Mouse (Mus musculus) midbrain, embryonic 12.5 days (tissue): ENCODE results near the gene Hoxa1. TPM values are rescaled to one million over a fixed set of nuclear protein-coding genes. Genes with fewer than 3 reads are reported as not detected.

Experiments
- ATAC-seq: fragments of 200-750 bp; cut with Nextera tagmentation; 2 replicates; pipeline ENCODE4 v1.8.0; 2017; ENCODE audit warnings: low read depth, moderate TSS enrichment, moderate library complexity; ENCODE audit not compliant: low FRiP score
- H3K27ac ChIP-seq: fragments of 300-500 bp; sonication (generic); replicated peaks from 2 replicates; pipeline ENCODE4 v1.5.1; 2016; ENCODE audit warnings: mild to moderate bottlenecking
- H3K27me3 ChIP-seq: fragments of 300-500 bp; sonication (generic); 2 replicates; pipeline ENCODE4 v1.6.1; 2016; ENCODE audit warnings: mild to moderate bottlenecking
- H3K36me3 ChIP-seq: fragments of 300-500 bp; sonication (generic); 2 replicates; pipeline ENCODE4 v1.6.1; 2016
- H3K4me1 ChIP-seq: fragments of 300-500 bp; sonication (generic); 2 replicates; pipeline ENCODE4 v1.6.1; 2016
- H3K4me2 ChIP-seq: fragments of 300-500 bp; sonication (generic); replicated peaks from 2 replicates; pipeline ENCODE4 v1.6.1; 2016; ENCODE audit warnings: mild to moderate bottlenecking, moderate library complexity
- H3K4me3 ChIP-seq: fragments of 300-500 bp; sonication (generic); 2 replicates; pipeline ENCODE4 v1.5.1; 2016; ENCODE audit warnings: mild to moderate bottlenecking
- H3K9ac ChIP-seq: fragments of 300-500 bp; sonication (generic); replicated peaks from 2 replicates; pipeline ENCODE4 v1.6.1; 2016; ENCODE audit warnings: mild to moderate bottlenecking, moderate library complexity
- H3K9me3 ChIP-seq: fragments of 300-500 bp; sonication (generic); 2 replicates; pipeline ENCODE4 v1.6.1; 2016; ENCODE audit warnings: mild to moderate bottlenecking
- WGBS: fragments of 180-500 bp; shearing (Covaris S2); methylation state at CpG from one replicate; pipeline ENCODE4 v1.1.7; 2016; 5-methylcytosine and 5-hydroxymethylcytosine counted together
- polyA plus RNA-seq: library from polyadenylated mRNA; unstranded; fragments of >200 nt; fragmentation: Nextera tagmentation; extraction: Ambion mirVana; gene quantifications from 2 replicates; pipeline ENCODE4 v1.2.1, GENCODE M21; 2016

The Hoxa1 gene
- polyA plus RNA-seq, 1 experiment from 2014 or later, result 0.83 TPM

GRCm38 (mm10) chr6:52185834-52186233 lies 27.7 kb upstream of the Hoxa1 start:
- Histone ChIP-seq H3K27ac (no peak overlapping the region), H3K4me2 (no peak overlapping the region), H3K9me3 (no peaks in the 10 kb centered on the region), H3K27me3 (peaks cover 100% of the 10 kb centered on the region), H3K36me3 (no peaks in the 10 kb centered on the region), H3K4me1 (no peaks in the 10 kb centered on the region), H3K9ac (no peak overlapping the region), H3K4me3 (no peak overlapping the region)
- 6% methylated on average over 3 of the region's 3 CpGs for WGBS
- ATAC-seq, result no peak

DNA sequence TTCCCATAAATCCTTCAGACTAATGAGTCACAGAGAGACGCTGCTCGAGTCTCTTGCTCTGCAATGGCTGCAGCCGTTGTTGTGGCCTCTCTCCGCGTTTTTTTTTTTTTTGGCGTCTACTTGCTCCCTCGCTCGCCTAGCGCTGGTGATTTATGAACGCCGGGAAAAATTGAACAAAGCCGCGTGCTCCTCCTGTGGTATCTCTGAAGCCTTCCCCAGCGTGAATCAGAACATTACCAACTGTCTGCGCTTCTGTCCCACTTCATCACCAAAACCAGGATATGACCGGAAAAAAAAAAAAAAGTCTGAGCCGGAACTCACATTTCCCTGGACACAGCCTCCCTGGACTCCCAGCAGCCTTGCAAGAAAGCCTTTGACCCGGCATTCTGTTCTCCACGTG lies 27.1 kb upstream of the Hoxa1 start:
- Histone ChIP-seq H3K27me3 (peaks cover 100% of the 10 kb centered on the region), H3K9ac (no peak overlapping the region), H3K36me3 (no peaks in the 10 kb centered on the region), H3K4me1 (no peaks in the 10 kb centered on the region), H3K9me3 (no peaks in the 10 kb centered on the region), H3K4me3 (no peak overlapping the region), H3K4me2 (no peak overlapping the region), H3K27ac (no peak overlapping the region)
- WGBS, result 2% methylated on average over 19 of the region's 19 CpGs
- ATAC-seq, result no peak

GRCm38 (mm10) chr6:52184668-52185067 lies 26.6 kb upstream of the Hoxa1 start:
- H3K27me3 ChIP-seq, result peaks cover 100% of the 10 kb centered on the region
- ATAC-seq, result no peak
- H3K27ac ChIP-seq, result no peak overlapping the region
- 3% methylated on average over 6 of the region's 6 CpGs for WGBS
- no peaks in the 10 kb centered on the region for H3K36me3 ChIP-seq
- no peaks in the 10 kb centered on the region for H3K9me3 ChIP-seq
- no peak overlapping the region for H3K4me2 ChIP-seq
- H3K4me3 ChIP-seq, result no peak overlapping the region
- H3K9ac ChIP-seq, result no peak overlapping the region
- no peaks in the 10 kb centered on the region for H3K4me1 ChIP-seq

GRCm38 (mm10) chr6:52183311-52184080 lies 25.4 kb upstream of the Hoxa1 start:
- Histone ChIP-seq H3K4me3 (no peak overlapping the region), H3K4me1 (no peaks in the 10 kb centered on the region), H3K36me3 (no peaks in the 10 kb centered on the region), H3K9ac (no peak overlapping the region), H3K27me3 (peaks cover 100% of the 10 kb centered on the region), H3K27ac (no peak overlapping the region), H3K4me2 (no peak overlapping the region), H3K9me3 (no peaks in the 10 kb centered on the region)
- WGBS, result 7% methylated on average over 10 of the region's 10 CpGs
- ATAC-seq, result no peak

DNA sequence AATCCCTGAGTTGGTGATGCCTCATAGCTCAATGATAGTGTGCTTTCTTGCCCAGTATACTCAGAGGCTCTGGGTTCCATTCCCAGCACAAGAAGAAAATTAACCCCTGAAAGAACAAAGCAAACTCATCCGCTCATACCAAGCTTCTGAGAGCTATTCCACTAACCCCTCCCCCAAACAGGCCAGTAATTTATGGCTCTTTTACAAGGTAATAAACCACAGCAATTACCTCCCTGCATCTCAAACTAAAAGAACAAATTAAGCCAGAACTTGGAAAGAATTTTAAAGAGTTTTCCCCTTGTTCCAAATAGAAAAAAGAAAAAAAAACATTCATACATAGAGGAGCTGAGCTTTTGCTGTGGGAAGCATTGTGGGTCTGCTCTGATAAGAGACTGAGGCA lies 24.7 kb upstream of the Hoxa1 start:
- H3K9me3 ChIP-seq, result no peaks in the 10 kb centered on the region
- no peak overlapping the region for H3K9ac ChIP-seq
- no peak overlapping the region for H3K4me2 ChIP-seq
- no peak overlapping the region for H3K4me3 ChIP-seq
- H3K36me3 ChIP-seq, result no peaks in the 10 kb centered on the region
- ATAC-seq, result no peak
- H3K4me1 ChIP-seq, result no peaks in the 10 kb centered on the region
- no peak overlapping the region for H3K27ac ChIP-seq
- 4% methylated on average over 1 of the region's 1 CpGs for WGBS
- H3K27me3 ChIP-seq, result peaks cover 100% of the 10 kb centered on the region

GRCm38 (mm10) chr6:52182030-52182429 lies 23.9 kb upstream of the Hoxa1 start:
- H3K36me3 ChIP-seq, result no peaks in the 10 kb centered on the region
- 12% methylated on average over 2 of the region's 2 CpGs for WGBS
- H3K4me1 ChIP-seq, result no peaks in the 10 kb centered on the region
- H3K9me3 ChIP-seq, result no peaks in the 10 kb centered on the region
- no peak overlapping the region for H3K9ac ChIP-seq
- ATAC-seq, result no peak
- H3K4me3 ChIP-seq, result no peak overlapping the region
- H3K4me2 ChIP-seq, result no peak overlapping the region
- H3K27me3 ChIP-seq, result peaks cover 100% of the 10 kb centered on the region
- no peak overlapping the region for H3K27ac ChIP-seq

DNA sequence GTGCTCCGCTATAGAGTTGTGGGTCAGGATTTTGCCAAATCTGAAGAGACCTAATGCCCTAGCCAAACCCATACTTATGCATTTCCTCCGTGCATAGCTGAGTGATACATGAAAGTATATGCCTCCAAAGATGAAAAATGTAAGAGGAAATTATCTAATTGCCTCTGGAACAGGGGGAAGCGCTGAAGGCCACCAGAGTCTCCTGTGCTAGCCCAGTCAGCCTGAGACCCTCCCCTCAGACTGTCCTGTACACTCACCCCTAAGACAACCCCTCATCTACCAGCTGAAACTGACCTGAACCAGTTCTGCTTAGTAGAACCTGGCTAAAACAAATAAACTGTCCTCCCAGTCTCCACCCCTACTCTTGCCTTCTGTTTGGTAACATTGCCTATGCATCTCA lies 22.6 kb upstream of the Hoxa1 start:
- peaks cover 100% of the 10 kb centered on the region for H3K27me3 ChIP-seq
- no peaks in the 10 kb centered on the region for H3K36me3 ChIP-seq
- H3K27ac ChIP-seq, result no peak overlapping the region
- H3K4me2 ChIP-seq, result no peak overlapping the region
- ATAC-seq, result no peak
- H3K4me3 ChIP-seq, result no peak overlapping the region
- 8% methylated on average over 3 of the region's 3 CpGs for WGBS
- no peak overlapping the region for H3K9ac ChIP-seq
- no peaks in the 10 kb centered on the region for H3K9me3 ChIP-seq
- H3K4me1 ChIP-seq, result no peaks in the 10 kb centered on the region

GRCm38 (mm10) chr6:52180213-52180710 lies 22.1 kb upstream of the Hoxa1 start:
- no peaks in the 10 kb centered on the region for H3K36me3 ChIP-seq
- no peak overlapping the region for H3K9ac ChIP-seq
- no peaks in the 10 kb centered on the region for H3K9me3 ChIP-seq
- H3K4me3 ChIP-seq, result no peak overlapping the region
- WGBS, result 2% methylated on average over 11 of the region's 11 CpGs
- no peak for ATAC-seq
- no peak overlapping the region for H3K27ac ChIP-seq
- H3K4me1 ChIP-seq, result no peaks in the 10 kb centered on the region
- H3K27me3 ChIP-seq, result peaks cover 100% of the 10 kb centered on the region
- no peak overlapping the region for H3K4me2 ChIP-seq

DNA sequence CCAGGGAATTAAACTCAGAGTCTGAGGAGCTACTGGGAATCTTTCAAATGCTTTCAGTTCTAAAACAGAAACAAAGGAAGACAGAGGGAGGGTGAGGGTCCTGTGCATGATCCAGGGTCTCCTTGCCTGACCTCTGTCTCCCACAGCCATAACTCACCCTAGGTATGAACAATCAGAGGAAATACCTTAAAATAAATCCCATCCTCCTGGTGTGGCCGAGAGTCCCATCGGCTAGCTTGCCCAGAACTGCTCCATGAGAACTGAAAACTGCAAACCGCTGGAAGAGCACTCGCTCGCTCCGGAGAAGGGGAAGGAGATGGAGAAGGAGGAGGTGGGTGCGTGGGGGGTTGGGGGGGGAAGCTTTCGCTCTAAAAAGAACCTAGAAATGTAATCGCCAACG lies 21.6 kb upstream of the Hoxa1 start:
- no peak for ATAC-seq

DNA sequence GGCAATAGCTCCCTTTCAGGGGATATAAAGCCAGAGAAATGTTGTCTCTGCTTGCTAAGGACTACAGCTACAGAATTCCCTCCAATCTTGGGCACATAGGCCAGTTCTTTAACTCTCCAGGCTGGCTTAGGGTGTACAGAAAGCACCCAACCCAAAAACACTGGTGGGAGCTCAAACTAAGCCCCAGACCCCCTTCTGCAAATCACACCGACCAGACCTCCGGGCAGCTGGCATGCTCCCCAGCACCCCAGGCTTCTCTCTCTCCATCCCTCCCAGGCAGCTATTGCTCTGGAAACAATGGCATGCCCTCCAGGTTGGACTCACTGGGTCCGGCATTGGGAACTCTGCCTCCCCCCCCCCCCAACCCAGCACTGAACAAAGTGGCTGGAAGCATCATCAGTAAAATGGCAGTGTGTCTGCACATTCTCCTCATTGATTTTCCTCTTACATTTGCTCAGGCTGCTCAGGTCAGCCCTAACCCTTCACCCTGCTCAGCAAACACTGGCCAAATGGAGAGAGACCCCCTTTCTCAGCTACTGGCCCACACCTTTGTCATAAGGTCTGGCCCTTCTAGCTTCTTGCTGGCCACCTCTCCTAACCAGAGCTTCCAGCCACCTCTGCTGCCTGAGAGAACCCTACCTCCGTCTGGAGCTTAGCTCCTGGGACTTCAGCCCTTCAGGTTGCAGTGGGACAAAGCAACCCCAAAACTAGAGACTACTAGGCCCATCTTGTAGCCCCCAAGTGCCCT lies 21.0 kb upstream of the Hoxa1 start:
- WGBS, result 0% methylated on average over 4 of the region's 4 CpGs
- no peaks in the 10 kb centered on the region for H3K9me3 ChIP-seq
- no peak overlapping the region for H3K4me2 ChIP-seq
- H3K4me3 ChIP-seq, result no peak overlapping the region
- H3K27ac ChIP-seq, result no peak overlapping the region
- ATAC-seq, result no peak
- H3K9ac ChIP-seq, result no peak overlapping the region
- H3K4me1 ChIP-seq, result no peaks in the 10 kb centered on the region
- no peaks in the 10 kb centered on the region for H3K36me3 ChIP-seq
- peaks cover 97% of the 10 kb centered on the region for H3K27me3 ChIP-seq

More for the DNA sequence above, 21.6 kb upstream of the Hoxa1 start:
- no peak overlapping the region for H3K4me2 ChIP-seq
- H3K36me3 ChIP-seq, result no peaks in the 10 kb centered on the region
- H3K4me1 ChIP-seq, result no peaks in the 10 kb centered on the region
- WGBS, result under 1% methylated on average over 10 of the region's 10 CpGs
- H3K4me3 ChIP-seq, result no peak overlapping the region
- H3K9me3 ChIP-seq, result no peaks in the 10 kb centered on the region
- H3K27me3 ChIP-seq, result peaks cover 100% of the 10 kb centered on the region
- no peak overlapping the region for H3K9ac ChIP-seq
- H3K27ac ChIP-seq, result no peak overlapping the region

DNA sequence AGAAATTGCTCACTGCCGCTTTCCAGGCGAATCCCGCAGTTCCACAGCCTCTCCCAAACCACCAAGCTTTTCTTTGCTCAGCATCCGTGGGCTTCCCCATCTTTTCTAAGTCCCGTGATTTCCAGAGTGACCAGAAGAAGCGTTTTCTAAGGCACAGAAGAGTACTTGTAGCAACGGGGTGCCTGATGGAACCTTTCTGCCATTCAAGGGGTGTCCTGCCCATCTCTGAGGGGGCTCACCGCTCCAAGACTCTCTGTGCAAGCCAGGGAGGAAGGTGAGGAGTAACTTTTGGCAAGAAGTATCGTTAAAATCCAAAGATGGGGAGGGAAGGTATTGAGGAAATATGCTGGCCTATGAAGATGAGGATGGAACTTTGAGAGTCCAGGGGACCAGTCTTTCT lies 19.7 kb upstream of the Hoxa1 start:
- Histone ChIP-seq H3K36me3 (no peaks in the 10 kb centered on the region), H3K27ac (no peak overlapping the region)

GRCm38 (mm10) chr6:52177061-52177735 lies 19.1 kb upstream of the Hoxa1 start, which contains the start of gene 5730596B20Rik:
Gene 5730596B20Rik, plus strand, starts transcription at chr6:52177498.
- Histone ChIP-seq H3K4me3 (no peak within 1 kb of the TSS), H3K4me2 (no peak within 1 kb of the TSS), H3K9me3 (no peaks in the 10 kb centered on the region), H3K4me1 (peaks cover 7% of the 10 kb centered on the region), H3K27me3 (peaks cover 96% of the 10 kb centered on the region), H3K36me3 (no peaks in the 10 kb centered on the region), H3K9ac (no peak within 1 kb of the TSS), H3K27ac (no peak within 1 kb of the TSS)
- no peak for ATAC-seq
- under 1% methylated on average over 36 of the region's 36 CpGs for WGBS

More for the DNA sequence above, 19.7 kb upstream of the Hoxa1 start:
- Histone ChIP-seq H3K27me3 (peaks cover 96% of the 10 kb centered on the region), H3K9ac (no peak overlapping the region), H3K4me2 (no peak overlapping the region), H3K9me3 (no peaks in the 10 kb centered on the region), H3K4me3 (no peak overlapping the region), H3K4me1 (peaks cover 1% of the 10 kb centered on the region)
- WGBS, result 1% methylated on average over 9 of the region's 9 CpGs
- no peak for ATAC-seq
